Mouse (Mus musculus): ENCODE data around the gene Olfr1044. TPM values are rescaled to one million over a fixed set of nuclear protein-coding genes. Genes with fewer than 3 reads are reported as not detected.
"Not testable (repeated sequence)": the region's sequence is repeated elsewhere in the genome, so short reads cannot be mapped to it uniquely, and the experiment has no call there.

Olfr1044 gene
- polyA plus RNA-seq (2015; fragmentation: Nextera tagmentation; extraction: Ambion mirVana): not detected in 2 replicates

- H3K27me3 ChIP-seq: no peaks in the 10 kb centered on the region
- no peak within 1 kb of the TSS for H3K4me3 ChIP-seq
- H3K27ac ChIP-seq: no peak within 1 kb of the TSS
- no peaks in the 10 kb centered on the region for H3K9me3 ChIP-seq
- no peak for ATAC-seq (ENCODE audit: insufficient number of reproducible peaks, low FRiP score, low TSS enrichment, low read depth)
- H3K9ac ChIP-seq: no peak within 1 kb of the TSS
- H3K36me3 ChIP-seq: no peaks in the 10 kb centered on the region
- no peak within 1 kb of the TSS for H3K4me2 ChIP-seq
- H3K4me1 ChIP-seq: no peaks in the 10 kb centered on the region
Observed at GRCm38 (mm10) chr2:86177720-86178119, at the start of gene Olfr1044. TSS of gene Olfr1044 (minus strand) at chr2:86177820.

- no peaks in the 10 kb centered on the region for H3K27me3 ChIP-seq
- 57% methylated on average over 2 of the region's 2 CpGs for WGBS
- ATAC-seq (ENCODE audit: insufficient number of reproducible peaks, low FRiP score, low TSS enrichment, low read depth): no peak
- H3K27ac ChIP-seq: no peak within 1 kb of the TSS
- H3K4me1 ChIP-seq: no peaks in the 10 kb centered on the region
- H3K36me3 ChIP-seq: no peaks in the 10 kb centered on the region
- no peak within 1 kb of the TSS for H3K4me3 ChIP-seq
- no peaks in the 10 kb centered on the region for H3K9me3 ChIP-seq
- no peak within 1 kb of the TSS for H3K9ac ChIP-seq
- H3K4me2 ChIP-seq: no peak within 1 kb of the TSS
Observed at GRCm38 (mm10) chr2:86219214-86219613, 41.6 kb upstream of the Olfr1044 start, which contains the start of gene Olfr1046. TSS of gene Olfr1046 (minus strand) at chr2:86219314.

- ATAC-seq (ENCODE audit: insufficient number of reproducible peaks, low FRiP score, low TSS enrichment, low read depth): no peak
- Histone ChIP-seq H3K4me1 (no peaks in the 10 kb centered on the region), H3K9ac (no peak within 1 kb of the TSS), H3K4me3 (no peak within 1 kb of the TSS), H3K36me3 (no peaks in the 10 kb centered on the region), H3K9me3 (no peaks in the 10 kb centered on the region), H3K27ac (no peak within 1 kb of the TSS), H3K4me2 (no peak within 1 kb of the TSS), H3K27me3 (no peaks in the 10 kb centered on the region)
Observed at GRCm38 (mm10) chr2:86202909-86203308, 25.3 kb upstream of the Olfr1044 start, which contains the start of gene Olfr1045. TSS of gene Olfr1045 (minus strand) at chr2:86203009.

- no peak overlapping the region for H3K27ac ChIP-seq
- no peaks in the 10 kb centered on the region for H3K4me1 ChIP-seq
- no peaks in the 10 kb centered on the region for H3K36me3 ChIP-seq
- no peak overlapping the region for H3K4me3 ChIP-seq
- H3K27me3 ChIP-seq: no peaks in the 10 kb centered on the region
- no peak for ATAC-seq (ENCODE audit: insufficient number of reproducible peaks, low FRiP score, low TSS enrichment, low read depth)
- no peak overlapping the region for H3K4me2 ChIP-seq
- no peak overlapping the region for H3K9ac ChIP-seq
- no peaks in the 10 kb centered on the region for H3K9me3 ChIP-seq
- 22% methylated on average over 1 of the region's 1 CpGs for WGBS
Observed at GRCm38 (mm10) chr2:86195863-86196262, 18.2 kb upstream of the Olfr1044 start.

GRCm38 (mm10) chr2:86185583-86185982 lies 8.0 kb upstream of the Olfr1044 start, which contains the start of gene Olfr52:
TSS of gene Olfr52 (minus strand) at chr2:86185683.
- Histone ChIP-seq H3K27ac (no peak within 1 kb of the TSS), H3K4me1 (no peaks in the 10 kb centered on the region), H3K9ac (no peak within 1 kb of the TSS), H3K27me3 (no peaks in the 10 kb centered on the region), H3K4me3 (no peak within 1 kb of the TSS), H3K36me3 (no peaks in the 10 kb centered on the region), H3K4me2 (no peak within 1 kb of the TSS), H3K9me3 (no peaks in the 10 kb centered on the region)
- ATAC-seq (ENCODE audit: insufficient number of reproducible peaks, low FRiP score, low TSS enrichment, low read depth): no peak

- Histone ChIP-seq H3K27ac (no peak overlapping the region), H3K9me3 (no peaks in the 10 kb centered on the region), H3K9ac (no peak overlapping the region), H3K4me3 (no peak overlapping the region), H3K4me2 (no peak overlapping the region), H3K36me3 (no peaks in the 10 kb centered on the region), H3K27me3 (no peaks in the 10 kb centered on the region), H3K4me1 (no peaks in the 10 kb centered on the region)
- WGBS: 68% methylated on average over 3 of the region's 3 CpGs
- no peak for ATAC-seq (ENCODE audit: insufficient number of reproducible peaks, low FRiP score, low TSS enrichment, low read depth)
Observed at GRCm38 (mm10) chr2:86179950-86180349, 2.3 kb upstream of the Olfr1044 start.

GRCm38 (mm10) chr2:86175422-86175821 lies 2.2 kb downstream of the Olfr1044 start:
- not testable (repeated sequence) for H3K9ac ChIP-seq, H3K4me2 ChIP-seq
- 84% methylated on average over 7 of the region's 7 CpGs for WGBS

GRCm38 (mm10) chr2:86167422-86167821 lies 10.2 kb downstream of the Olfr1044 start, which contains the start of gene Olfr1043:
TSS of gene Olfr1043 (minus strand) at chr2:86167522.
- ATAC-seq (ENCODE audit: insufficient number of reproducible peaks, low FRiP score, low TSS enrichment, low read depth): no peak
- H3K36me3 ChIP-seq: no peaks in the 10 kb centered on the region

More at GRCm38 (mm10) chr2:86175422-86175821, 2.2 kb downstream of the Olfr1044 start:
- not testable (repeated sequence) for H3K27me3 ChIP-seq; H3K36me3 ChIP-seq; H3K9me3 ChIP-seq; H3K4me1 ChIP-seq; ATAC-seq (ENCODE audit: insufficient number of reproducible peaks, low FRiP score, low TSS enrichment, low read depth); H3K4me3 ChIP-seq; H3K27ac ChIP-seq

GRCm38 (mm10) chr2:86161738-86162137 lies 15.9 kb downstream of the Olfr1044 start, which contains the start of gene Olfr1042:
TSS of gene Olfr1042 (minus strand) at chr2:86161838.
- H3K4me3 ChIP-seq: no peak within 1 kb of the TSS
- 93% methylated on average over 2 of the region's 2 CpGs for WGBS
- H3K4me2 ChIP-seq: no peak within 1 kb of the TSS
- H3K27me3 ChIP-seq: no peaks in the 10 kb centered on the region
- no peak for ATAC-seq (ENCODE audit: insufficient number of reproducible peaks, low FRiP score, low TSS enrichment, low read depth)
- H3K9me3 ChIP-seq: no peaks in the 10 kb centered on the region
- no peak within 1 kb of the TSS for H3K27ac ChIP-seq
- H3K36me3 ChIP-seq: no peaks in the 10 kb centered on the region
- H3K9ac ChIP-seq: no peak within 1 kb of the TSS
- H3K4me1 ChIP-seq: no peaks in the 10 kb centered on the region

More at GRCm38 (mm10) chr2:86167422-86167821, 10.2 kb downstream of the Olfr1044 start, which contains the start of gene Olfr1043:
- Histone ChIP-seq H3K4me3 (no peak within 1 kb of the TSS), H3K27me3 (no peaks in the 10 kb centered on the region), H3K9ac (no peak within 1 kb of the TSS), H3K4me2 (no peak within 1 kb of the TSS), H3K27ac (no peak within 1 kb of the TSS), H3K9me3 (no peaks in the 10 kb centered on the region), H3K4me1 (no peaks in the 10 kb centered on the region)
- WGBS: 86% methylated on average over 2 of the region's 2 CpGs

GRCm38 (mm10) chr2:86146632-86147031 lies 31.0 kb downstream of the Olfr1044 start, which contains the start of gene Olfr1040:
TSS of gene Olfr1040 (minus strand) at chr2:86146732.
- Histone ChIP-seq H3K4me3 (no peak within 1 kb of the TSS), H3K27ac (no peak within 1 kb of the TSS), H3K36me3 (no peaks in the 10 kb centered on the region), H3K27me3 (no peaks in the 10 kb centered on the region), H3K4me1 (no peaks in the 10 kb centered on the region), H3K9ac (no peak within 1 kb of the TSS), H3K4me2 (no peak within 1 kb of the TSS), H3K9me3 (no peaks in the 10 kb centered on the region)
- no peak for ATAC-seq (ENCODE audit: insufficient number of reproducible peaks, low FRiP score, low TSS enrichment, low read depth)
- WGBS: 91% methylated on average over 1 of the region's 1 CpGs

GRCm38 (mm10) chr2:86135828-86136227 lies 41.8 kb downstream of the Olfr1044 start, which contains the start of gene Olfr1039:
TSS of gene Olfr1039 (minus strand) at chr2:86135928.
- H3K4me3 ChIP-seq: no peak within 1 kb of the TSS
- H3K4me1 ChIP-seq: no peaks in the 10 kb centered on the region
- no peak within 1 kb of the TSS for H3K9ac ChIP-seq
- ATAC-seq (ENCODE audit: insufficient number of reproducible peaks, low FRiP score, low TSS enrichment, low read depth): no peak
- no peak within 1 kb of the TSS for H3K4me2 ChIP-seq
- no peak within 1 kb of the TSS for H3K27ac ChIP-seq
- no peaks in the 10 kb centered on the region for H3K27me3 ChIP-seq
- H3K36me3 ChIP-seq: no peaks in the 10 kb centered on the region
- 86% methylated on average over 1 of the region's 1 CpGs for WGBS
- no peaks in the 10 kb centered on the region for H3K9me3 ChIP-seq
